Mouse (Mus musculus) adrenal gland, postnatal 10 days (tissue): ENCODE measurements around the gene Slc35f3. TPM values are rescaled to one million over a fixed set of nuclear protein-coding genes. Genes with fewer than 3 reads are reported as not detected.

Experiments used
- DNase-seq: peaks from one replicate; pipeline ENCODE4 v3.0.0; 2021; ENCODE audit warnings: mixed read lengths
- total RNA-seq, 2 experiments: library from RNA; stranded (reverse); gene quantifications; 2 replicates each; pipeline ENCODE4 v1.2.3; 2021

Gene Slc35f3
- total RNA-seq, 2 experiments from 2014 or later, result 1.2 to 1.5 TPM

DNA sequence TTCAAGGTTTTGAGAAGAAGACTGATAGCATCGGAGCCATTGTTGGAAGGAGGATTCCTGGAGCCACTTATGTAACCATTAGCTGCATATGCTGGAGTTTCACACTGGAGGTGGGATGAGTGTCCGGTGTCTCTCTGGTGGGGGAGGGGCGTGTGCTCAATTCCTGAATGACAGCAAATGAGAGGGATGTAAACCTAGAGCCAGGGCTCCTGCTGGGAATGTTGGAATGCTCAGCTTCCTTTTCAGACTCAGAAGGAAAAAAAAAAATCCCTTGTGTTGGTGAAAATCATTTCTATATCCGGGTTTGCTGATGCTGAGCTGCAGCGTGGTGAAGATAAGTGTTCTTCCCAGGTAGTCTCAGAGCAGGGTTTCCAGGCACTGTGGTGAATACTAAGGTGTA, 29.4 kb downstream of the Slc35f3 start:
- DNase-seq, result no peak

DNA sequence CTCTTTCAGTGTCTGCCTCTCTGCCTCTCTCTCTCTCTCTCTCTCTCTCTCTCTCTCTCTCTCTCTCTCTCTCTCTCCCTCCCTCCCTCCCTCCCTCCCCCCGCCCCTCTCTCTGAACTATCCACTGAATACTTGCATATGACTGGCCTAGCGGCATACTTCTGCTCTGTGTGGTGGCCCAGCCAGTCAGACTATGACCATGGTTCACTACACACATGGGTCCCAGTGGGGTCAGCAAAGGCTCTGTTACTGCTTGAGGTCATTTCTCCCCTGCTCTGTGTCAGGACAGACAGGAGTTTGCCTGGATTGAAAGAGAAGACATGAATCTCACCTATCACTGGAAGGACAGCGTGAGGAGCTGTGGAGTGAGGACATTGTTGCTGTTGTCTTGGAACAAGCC, 40.5 kb downstream of the Slc35f3 start:
- DNase-seq, result no peak

DNA sequence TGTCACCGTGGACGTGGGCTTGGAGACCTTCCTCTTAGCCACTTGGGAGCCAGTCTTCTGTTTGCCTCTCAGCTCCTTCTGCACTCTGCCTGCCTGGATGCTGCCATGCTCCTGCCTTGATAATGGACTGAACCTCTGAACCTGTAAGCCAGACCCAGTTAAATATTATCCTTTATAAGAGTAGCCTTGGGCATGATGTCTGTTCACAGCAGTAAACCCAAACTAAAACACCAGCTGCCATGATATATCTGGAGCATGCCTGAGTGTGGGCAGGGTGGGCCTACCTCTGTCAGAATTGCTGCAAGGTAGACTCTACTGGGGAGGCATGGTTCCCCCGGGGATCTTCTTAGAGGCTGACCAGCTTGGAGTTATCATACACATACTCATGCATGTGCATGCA, 41.0 kb downstream of the Slc35f3 start:
- no peak for DNase-seq

DNA sequence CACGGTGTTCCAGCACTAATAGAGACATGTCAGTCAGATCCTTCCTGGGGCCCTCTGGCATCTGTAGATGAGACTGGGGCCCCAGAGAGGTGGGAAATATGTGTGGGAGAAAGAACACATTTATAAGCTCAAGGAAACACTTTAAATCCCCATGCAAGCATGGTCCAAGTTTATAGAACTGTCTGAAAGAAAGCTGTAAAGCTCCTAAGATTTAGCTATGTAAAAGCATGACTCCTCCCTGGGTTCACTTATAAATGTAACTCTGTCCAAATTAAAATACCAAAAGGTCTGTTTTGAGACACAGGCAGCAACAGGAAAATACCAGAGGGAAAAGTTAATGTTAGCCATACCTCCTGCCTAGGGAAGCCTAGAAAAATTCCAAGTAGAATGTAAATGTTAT, 42.8 kb downstream of the Slc35f3 start:
- no peak for DNase-seq

DNA sequence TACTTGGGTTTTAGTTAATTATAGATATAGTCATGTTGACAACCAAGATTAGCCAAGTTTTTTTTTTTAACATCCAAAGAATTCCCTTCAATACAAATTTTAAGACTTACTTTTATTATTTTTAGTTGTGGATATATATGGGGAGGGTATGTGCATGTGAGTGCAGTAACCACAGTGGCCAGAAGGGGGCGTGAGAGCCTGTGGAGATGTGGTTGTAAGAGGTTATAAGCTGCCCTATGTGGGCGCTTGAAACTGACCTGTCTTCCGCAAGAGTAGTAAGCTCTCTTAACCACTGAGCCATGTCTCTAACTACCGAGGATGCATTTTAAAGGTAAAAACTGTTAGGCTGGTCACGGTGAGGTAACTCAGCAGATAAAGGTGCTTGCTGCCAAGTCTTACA, 45.1 kb downstream of the Slc35f3 start:
- DNase-seq, result no peak

DNA sequence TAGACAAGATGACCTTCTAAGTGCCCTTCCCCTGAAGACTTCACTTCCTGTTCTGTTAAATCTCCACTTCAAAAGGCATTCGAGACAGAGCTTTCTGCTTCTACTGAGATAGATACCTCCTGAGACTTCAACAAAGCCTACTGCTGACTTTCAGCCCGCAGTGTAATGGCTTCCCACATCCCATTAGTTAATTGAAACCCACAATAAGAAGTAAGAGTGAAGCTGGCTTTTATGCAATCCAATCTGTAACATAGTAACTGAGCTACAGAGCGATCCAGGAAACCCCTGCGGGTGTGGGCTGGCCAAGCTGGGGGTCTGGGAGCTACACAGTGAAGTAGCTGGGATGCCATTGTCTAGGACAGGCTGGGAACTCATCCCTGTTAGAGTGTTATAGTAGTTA, 46.7 kb downstream of the Slc35f3 start:
- no peak for DNase-seq

DNA sequence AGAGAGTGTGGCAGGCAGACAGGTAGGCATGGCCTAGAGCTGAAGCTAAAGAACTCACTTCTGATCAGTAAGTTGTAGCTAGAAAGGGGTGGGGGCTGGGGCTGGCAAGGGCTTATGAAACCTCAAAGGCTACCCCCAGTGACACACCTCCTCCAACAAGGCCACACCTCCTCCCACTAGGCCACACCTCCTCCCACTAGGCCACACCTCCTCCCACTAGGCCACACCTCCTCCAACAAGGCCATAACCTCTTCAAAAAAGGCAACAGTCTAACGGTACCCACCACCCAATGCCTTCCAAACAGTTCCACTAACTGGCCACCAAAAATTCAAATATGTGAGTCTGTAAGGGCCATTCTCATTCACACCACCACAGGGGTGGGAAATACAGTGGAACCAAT, 54.9 kb downstream of the Slc35f3 start:
- no peak for DNase-seq

DNA sequence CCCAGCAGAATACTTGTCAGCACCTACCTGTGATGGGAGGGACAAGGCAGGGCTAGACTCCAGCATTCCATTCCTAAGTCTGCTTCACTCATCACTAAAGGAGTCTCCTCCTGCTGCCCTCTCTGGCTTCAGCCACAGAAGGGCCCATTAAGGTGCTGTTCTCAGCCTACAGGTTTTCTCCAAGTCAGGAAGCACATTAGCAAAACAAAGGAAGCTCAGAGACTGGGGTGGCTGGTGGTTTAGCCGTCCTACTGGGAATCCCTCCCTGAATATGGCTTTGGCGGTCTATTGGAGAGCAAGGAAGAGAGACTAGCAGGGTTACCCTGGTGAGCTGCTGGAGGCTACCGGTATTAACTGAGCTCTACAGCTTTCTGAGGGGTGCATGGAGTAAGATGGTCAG, 59.6 kb downstream of the Slc35f3 start:
- no peak for DNase-seq

DNA sequence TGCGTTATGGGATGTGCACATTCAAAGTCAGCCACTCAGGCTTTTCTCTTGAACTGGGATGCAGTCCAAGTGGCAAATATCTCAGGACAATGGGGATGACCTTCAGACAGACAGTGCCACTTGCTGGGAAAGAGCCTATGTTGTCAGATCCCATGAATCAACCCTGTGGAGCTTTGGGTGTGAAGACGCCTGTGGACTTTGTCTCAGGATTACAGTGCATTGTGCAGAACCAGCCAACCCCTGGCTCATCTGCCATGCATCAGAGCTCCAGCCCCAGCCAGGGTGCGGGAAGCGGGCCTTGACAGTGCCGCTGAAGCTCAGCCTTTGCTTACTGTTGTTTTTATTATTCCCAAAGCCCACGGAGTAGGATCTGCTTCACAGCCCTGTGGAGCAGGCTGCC, 60.9 kb downstream of the Slc35f3 start:
- DNase-seq, result peak; percentile 28

DNA sequence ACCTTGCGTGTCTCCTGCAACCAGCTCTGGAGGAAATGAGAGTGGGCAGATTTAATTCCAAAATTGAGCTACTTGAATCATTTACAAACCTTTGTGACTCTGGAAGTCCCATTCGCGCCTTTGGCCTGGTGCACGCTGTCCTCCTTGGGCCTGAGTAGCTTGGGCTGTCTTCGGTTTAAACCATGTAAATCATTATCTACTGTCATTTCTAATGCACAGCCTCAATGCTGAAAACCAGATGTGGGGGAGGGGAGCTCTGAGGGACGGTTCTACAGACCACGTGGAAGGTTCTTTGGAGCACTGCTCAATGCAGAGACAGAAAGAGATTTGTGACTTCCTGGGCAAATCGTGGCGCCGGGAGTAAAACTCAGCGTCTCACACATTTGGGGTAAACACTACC, 61.7 kb downstream of the Slc35f3 start:
- peak; percentile 3 for DNase-seq

DNA sequence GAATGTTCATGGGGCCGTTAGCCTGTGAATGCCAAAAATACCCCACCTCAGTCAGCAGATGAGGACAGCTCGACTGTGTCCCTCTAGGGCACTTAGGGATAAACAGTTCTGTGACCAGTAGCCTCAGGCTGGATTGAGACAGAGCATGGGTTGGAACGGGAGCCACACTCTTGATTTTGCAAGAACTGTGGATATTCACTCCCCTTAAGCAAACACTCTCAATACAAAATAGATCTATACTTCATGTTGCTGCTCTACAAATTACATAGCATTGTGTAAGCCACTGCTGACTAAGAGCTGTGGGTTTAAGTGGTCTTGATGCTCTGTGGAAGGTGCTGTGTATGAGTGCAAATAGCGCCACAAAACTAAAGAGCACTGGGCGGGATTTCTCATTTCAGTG, 62.3 kb downstream of the Slc35f3 start:
- no peak for DNase-seq

DNA sequence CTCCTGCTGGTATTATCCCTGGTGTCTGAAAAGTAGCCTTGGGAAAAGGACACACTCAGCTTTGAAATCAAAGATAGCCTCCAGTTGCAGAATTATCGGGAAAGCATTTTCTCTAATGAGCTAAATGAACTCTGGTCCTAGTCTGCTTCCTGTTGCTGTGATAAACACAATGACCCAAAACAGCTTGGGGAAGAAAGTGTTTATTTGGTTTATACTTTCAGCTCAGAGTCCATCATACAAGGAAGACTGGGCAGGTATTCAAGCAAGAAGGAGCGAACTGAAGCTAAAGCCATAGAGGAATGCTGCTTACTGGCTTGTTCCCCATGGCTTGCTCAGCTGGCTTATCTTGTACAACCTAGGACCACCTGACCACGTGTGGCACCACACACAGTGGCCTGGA, 67.9 kb downstream of the Slc35f3 start:
- DNase-seq, result no peak

DNA sequence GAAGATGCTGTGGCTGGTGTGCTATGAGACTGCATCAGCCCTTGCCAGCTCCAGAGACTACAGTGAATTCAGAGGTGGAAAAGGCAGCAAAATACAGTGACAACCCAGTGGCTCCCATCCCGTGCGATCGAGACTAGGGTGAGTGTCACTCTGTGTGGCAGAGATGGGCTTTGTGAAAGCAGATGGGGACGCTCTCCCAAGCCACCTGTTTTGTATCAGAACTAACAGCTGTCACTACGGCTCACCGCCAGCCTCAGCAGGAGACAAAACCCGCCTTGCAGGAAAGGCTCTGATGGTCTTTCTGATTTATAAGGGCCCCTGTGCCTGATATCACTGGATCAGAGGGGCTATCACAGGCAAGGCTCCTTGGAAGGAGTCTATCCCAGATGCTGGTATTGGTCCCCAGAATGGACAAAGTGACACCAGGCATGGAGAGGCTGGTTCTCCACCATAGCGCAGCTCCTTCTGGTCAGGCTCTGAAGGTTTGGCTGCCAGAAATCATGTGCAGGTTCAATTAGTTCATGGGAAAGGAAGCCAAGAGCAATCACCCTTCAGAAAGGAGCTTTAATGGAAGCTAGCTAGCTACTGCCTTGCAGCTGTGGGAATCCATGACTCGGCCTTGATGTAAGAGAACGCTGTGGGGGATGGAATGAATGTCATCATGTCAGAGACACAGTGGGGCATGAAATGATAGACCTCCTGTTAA, 70.1 kb downstream of the Slc35f3 start:
- DNase-seq, result no peak

DNA sequence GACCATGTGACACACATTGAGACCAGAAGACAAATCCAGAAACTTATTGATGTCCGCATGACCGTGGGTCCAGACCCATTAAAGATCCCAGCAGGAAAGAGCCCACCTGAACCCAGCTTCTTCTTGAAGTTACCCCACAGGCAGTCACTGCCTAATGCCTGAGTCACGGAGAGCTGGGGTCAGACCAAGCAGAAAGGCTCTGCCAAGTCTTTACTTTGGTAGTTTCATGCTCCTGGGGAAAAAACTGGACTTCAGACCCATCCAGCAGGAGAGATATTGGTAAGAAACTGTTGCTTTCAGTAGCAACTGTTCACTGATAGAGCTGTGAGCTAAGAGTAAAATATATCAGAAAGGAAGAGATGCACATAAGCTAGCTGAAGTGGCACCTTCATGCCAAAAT, 73.5 kb downstream of the Slc35f3 start:
- DNase-seq, result no peak

DNA sequence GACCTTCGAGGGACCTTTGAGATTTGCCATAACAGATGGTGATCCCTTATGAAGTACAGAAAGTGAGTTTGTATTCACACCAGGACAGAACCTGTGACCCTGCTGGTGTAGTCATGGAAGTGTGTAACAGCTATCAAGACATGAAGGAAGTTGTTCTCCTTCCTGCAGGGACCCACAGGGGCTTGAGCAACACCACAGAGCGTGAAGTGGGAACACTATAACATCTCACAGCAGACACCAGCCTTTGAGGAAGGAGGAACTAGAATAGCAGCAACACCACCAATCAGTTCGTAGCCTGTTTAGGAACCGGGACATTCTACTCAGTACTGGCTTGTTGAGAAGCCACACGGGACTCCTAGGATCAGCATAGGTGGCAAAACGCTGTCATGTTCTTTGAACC, 81.2 kb downstream of the Slc35f3 start:
- no peak for DNase-seq

DNA sequence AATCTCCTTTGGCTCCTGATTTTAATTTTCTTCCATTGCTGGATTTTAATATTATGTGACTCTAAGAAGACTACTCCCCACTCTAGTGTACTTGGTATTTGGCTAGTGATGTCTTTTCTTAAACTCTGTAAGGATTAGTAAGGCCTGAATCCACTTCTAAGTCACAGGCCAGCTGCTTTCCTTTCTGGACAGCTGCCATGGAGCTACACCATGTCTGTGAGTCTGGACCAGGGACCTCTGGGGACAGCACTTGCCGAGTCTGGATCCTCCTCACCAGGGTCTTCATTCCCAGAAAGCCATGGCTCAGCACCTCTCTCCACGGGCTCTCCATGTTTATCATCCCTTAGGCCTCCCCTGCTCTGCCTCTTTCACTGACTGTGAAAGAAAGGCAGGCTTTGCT, 81.8 kb downstream of the Slc35f3 start:
- no peak for DNase-seq

DNA sequence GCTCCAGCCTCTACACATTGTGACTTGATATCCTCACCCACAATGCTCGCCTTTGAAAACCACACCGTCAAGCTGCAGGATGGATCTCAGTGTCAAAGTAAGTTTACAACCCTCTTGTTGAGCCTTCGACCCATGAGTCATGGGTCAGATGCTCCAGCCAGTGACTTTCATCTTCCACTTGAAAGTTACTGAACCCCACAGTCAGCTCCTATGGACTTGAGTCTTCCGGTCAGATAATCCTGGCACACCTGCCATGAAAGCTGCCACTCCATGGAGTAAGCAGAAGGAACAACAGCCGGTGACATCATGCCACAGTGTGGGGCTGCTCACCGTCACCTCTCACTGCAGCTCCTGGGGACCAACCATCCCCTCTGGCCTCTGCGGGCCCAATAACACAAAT, 82.9 kb downstream of the Slc35f3 start:
- no peak for DNase-seq

DNA sequence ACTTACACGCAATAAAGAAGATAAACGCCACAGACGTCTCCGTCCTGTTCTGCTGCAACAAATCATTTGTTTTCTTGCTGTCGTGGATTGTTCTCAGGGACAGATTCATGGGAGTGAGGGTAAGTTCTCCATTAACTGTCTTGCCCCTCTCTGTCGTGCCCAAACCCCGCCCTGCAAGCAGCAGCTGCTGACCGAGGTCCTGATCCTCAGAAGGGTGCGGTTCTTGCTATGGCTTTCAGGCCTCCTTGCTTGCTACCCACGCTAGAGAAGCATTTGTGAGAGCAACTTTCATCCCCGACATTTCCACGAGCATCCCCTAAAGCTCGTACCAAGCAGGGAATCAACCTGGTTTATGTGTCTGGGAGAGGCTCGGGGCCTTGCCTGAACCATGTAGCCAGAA, 83.9 kb downstream of the Slc35f3 start:
- peak; percentile 49 for DNase-seq

DNA sequence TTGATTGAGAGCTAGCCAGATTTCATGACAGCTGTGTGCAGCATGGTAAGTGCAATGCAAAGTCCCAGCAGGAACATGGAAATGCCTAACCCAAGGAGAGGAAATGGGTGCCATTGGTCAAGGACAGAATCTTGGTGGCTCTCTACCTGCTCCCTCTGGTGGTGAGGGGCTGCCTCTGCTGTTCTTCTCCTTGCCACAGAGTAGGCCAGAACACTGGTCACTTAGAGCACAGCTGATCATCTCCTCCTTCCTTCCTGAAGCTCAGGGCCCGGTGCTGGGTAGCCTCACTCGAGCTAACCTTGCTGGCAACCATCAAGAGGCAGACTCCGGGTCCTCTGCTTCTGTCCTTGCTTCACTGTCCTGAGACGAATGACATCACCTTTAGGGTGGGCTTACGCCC, 84.4 kb downstream of the Slc35f3 start:
- DNase-seq, result peak; percentile 55

DNA sequence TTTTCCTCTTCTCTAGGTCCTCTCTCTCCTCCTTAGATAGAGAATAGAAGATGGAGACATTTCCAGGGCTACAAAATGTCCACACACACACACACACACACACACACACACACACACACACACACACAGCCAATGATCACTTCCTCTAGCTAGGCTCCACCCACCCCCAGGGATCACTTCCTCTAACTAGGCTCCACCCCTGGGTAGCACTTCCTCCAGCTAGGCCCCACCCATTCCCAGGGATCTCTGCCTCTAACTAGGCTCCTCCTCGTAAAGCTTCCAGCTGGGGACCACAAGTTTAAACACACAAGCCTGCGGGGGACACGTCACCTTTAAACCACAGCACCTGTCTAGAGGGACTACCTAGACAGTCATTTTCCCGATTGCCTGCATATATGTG, 89.2 kb downstream of the Slc35f3 start:
- no peak for DNase-seq

DNA sequence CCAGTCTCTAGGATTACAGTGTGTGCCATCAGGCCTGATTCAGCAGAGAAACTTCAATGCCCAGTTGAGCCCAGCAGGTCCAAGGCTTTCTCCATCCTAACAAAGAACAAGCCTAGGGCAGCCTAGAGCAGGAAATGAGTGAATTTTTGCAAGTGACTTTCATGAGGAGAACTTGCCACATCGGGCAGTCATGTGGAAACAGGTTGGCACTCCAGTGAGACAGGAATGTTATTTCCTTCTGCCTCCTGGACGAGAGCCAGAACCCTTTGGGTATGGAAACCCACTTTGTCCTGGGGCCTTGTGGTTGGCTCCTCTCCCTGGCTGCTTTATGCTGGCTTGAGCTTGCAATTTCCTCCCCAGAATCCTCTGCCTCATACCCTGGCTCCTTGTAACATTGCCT, 93.2 kb downstream of the Slc35f3 start:
- no peak for DNase-seq

DNA sequence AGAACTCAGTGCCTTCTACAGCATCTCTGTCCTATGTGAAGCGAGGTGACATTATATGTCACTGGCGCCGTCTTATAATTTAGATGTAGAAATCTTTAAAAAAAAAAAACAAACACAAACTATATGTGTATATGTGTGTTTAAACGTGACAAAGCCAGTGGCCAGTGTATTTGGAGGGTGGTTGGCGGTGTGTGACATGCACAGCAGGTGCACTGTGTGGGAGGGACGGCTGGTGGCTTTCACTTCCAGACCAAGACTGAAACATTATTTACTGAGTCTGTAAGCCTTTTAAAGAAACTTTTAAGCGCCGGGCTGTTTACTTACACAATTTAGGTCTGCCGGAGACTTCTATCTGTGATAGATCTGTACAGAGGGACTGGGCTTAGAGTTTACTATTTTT, 97.0 kb downstream of the Slc35f3 start:
- no peak for DNase-seq

DNA sequence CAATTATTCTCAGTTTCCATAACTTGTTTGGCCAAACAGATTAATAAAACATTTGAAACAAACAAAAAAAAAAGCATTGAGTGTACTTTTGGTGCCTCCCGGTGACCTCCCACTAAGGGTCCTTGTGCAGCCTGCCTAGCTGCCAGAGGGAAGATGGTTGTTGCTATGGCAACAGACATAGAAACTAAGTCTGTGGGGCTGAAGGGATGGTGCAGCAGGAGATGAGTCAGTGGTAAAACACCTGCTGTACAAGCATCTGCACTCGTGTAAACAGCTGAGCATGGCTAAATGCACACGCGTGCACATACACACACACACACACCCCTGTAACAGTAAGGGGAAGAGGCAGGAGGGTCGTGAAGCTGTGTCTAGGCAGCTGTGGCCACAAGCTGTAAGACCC, 97.6 kb downstream of the Slc35f3 start:
- DNase-seq, result no peak

DNA sequence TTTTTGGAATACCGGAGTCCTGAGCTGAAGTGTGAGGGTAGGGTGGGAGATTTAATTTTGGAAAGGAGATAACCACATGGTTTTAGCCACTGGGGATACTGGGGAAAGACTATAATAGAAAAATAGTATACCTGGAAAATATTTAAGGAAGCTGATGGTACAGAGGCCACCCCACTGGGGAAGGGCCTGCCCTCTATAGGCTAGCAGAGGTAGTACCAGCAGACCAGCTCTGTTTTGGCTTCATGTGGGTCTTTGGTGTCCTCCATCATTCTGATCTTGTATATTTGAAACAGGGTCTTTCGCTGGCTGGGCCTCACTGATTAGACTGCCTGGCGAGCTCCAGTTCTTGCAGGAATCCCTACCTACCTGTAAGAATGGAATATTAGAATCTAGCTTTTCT, 100.0 kb downstream of the Slc35f3 start:
- peak; percentile 14 for DNase-seq

DNA sequence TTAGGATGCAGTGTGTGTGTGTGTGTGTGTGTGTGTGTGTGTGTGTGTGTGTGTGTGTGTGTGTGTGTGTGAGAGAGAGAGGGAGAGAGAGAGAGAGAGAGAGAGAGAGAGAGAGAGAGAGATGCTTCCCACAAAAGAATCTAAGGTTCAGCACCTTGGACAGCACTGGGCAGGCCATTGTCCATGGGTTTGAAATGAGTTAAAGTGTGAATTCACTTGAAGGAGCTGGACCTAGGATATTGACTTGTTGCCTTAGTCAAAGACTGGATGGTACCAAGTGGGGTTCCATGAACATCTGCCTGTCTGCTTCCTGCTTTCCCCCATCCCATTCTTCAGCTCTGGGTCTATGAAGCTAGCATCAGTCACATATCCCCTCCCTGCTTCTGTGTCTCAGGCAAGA, 106.2 kb downstream of the Slc35f3 start:
- DNase-seq, result peak; percentile 22
